9 mouse cellular contexts compared by ENCODE assay signal in genomic region chr8:125619336-125619906, GRCm38 (mm10). TPM values are rescaled to one million over a fixed set of nuclear protein-coding genes. Genes with fewer than 3 reads are reported as not detected.
DNase-seq lines count a peak whose midpoint lies in the region; ATAC-seq and TF ChIP-seq lines count a peak whose summit lies in the region.
"Had no signal": no experiment of that assay in that cellular context is flagged by ENCODE, and none has a peak within 500 bp of the region (broad histone marks: within the 10 kb centered on the region; RNA-seq: fewer than 3 reads in every experiment).

No protein-coding gene starts in this region.

- TF ChIP-seq CTCF in lung, embryonic 14.5 days (IDR thresholded peaks at IDR 0.05; ENCODE audit: low read depth) = no peak; the same call in 1 of the 2 replicates
- no peak for TF ChIP-seq CTCF in olfactory bulb, adult 2 months (IDR thresholded peaks at IDR 0.05; ENCODE audit: insufficient read depth, low read depth, low read length)

- H3K9ac ChIP-seq in hindbrain, embryonic 14.5 days = no peak overlapping the region
- no peak overlapping the region for H3K9ac ChIP-seq in lung, embryonic 14.5 days

- peak; percentile 6 for DNase-seq in gastrocnemius, adult 18-20 months (ENCODE audit: low spot score)
- DNase-seq in gastrocnemius, postnatal 36 days = no peak
- DNase-seq in ZHBTc4 (ENCODE audit: low read depth, low spot score) = peak; percentile 67
- DNase-seq in embryo, embryonic 10.5 days (ENCODE audit: low spot score) = peak; percentile 33
- peak; percentile 58 for DNase-seq in hindbrain, embryonic 14.5 days (ENCODE audit: low spot score)
- DNase-seq in lung, embryonic 14.5 days = peak; percentile 71
- peak; percentile 59 for DNase-seq in yolk sac, embryonic 10.5 days (ENCODE audit: low spot score)

- 0 out of 2 replicates have a peak overlapping the region, but pooled peaks have one; percentile 11 for H3K27ac ChIP-seq in hindbrain, embryonic 14.5 days
- H3K27ac ChIP-seq in lung, embryonic 14.5 days (ENCODE audit: low read depth) = peak overlapping the region; percentile 22; the same call in 1 of the 2 replicates
- H3K27ac ChIP-seq in olfactory bulb, adult 2 months (ENCODE audit: insufficient read depth, low read depth, low read length) = peak overlapping the region; percentile 34; the same call in 1 of the 2 replicates
- H3K27ac ChIP-seq: heart, adult 2 months had no signal

- intact Hi-C loops in gastrocnemius, postnatal 36 days (cut with DNase I) = no loop called here

- no peak overlapping the region for H3K4me3 ChIP-seq in hindbrain, embryonic 14.5 days (replicated peaks; ENCODE audit: low read length)
- H3K4me3 ChIP-seq in lung, embryonic 14.5 days (ENCODE audit: low read depth, low read length) = no peak overlapping the region
- no peak overlapping the region for H3K4me3 ChIP-seq in olfactory bulb, adult 2 months (ENCODE audit: insufficient read depth, low read depth, low read length)
- H3K4me3 ChIP-seq: heart, adult 2 months had no signal

- no peaks in the 10 kb centered on the region for H3K36me3 ChIP-seq in hindbrain, embryonic 14.5 days (replicated peaks; ENCODE audit: control insufficient read depth, insufficient read depth)
- no peaks in the 10 kb centered on the region for H3K36me3 ChIP-seq in lung, embryonic 14.5 days (ENCODE audit: insufficient read depth)

- no peak for TF ChIP-seq POLR2A in olfactory bulb, adult 2 months (IDR thresholded peaks at IDR 0.05; ENCODE audit: insufficient read depth, low read depth, low read length)

- H3K4me1 ChIP-seq in hindbrain, embryonic 14.5 days (replicated peaks; ENCODE audit: control insufficient read depth, insufficient read depth, low read length) = peaks cover 10% of the 10 kb centered on the region; the same call in 1 of the 2 replicates
- peaks cover 18% of the 10 kb centered on the region for H3K4me1 ChIP-seq in lung, embryonic 14.5 days (ENCODE audit: insufficient read depth)
- H3K4me1 ChIP-seq in olfactory bulb, adult 2 months (ENCODE audit: control insufficient read depth, insufficient read depth, low read length) = peaks cover 19% of the 10 kb centered on the region

- WGBS in hindbrain, embryonic 14.5 days = 32% methylated on average over 12 of the region's 12 CpGs
- WGBS in lung, embryonic 14.5 days = 32% methylated on average over 12 of the region's 12 CpGs
- WGBS in olfactory bulb, adult 2 months = 34% methylated on average over 12 of the region's 12 CpGs

- H3K9me3 ChIP-seq in hindbrain, embryonic 14.5 days (ENCODE audit: control insufficient read depth, low read length) = no peaks in the 10 kb centered on the region
- H3K9me3 ChIP-seq in lung, embryonic 14.5 days (ENCODE audit: low read depth, low read length) = no peaks in the 10 kb centered on the region

- no peak overlapping the region for H3K4me2 ChIP-seq in hindbrain, embryonic 14.5 days (replicated peaks)
- H3K4me2 ChIP-seq in lung, embryonic 14.5 days = peak overlapping the region; percentile 39

- no peak for ATAC-seq in hindbrain, embryonic 14.5 days (ENCODE audit: low FRiP score)
- ATAC-seq in lung, embryonic 14.5 days (ENCODE audit: insufficient read depth) = 0 out of 2 replicates have a peak, but pooled peaks have one; percentile 25

- H3K27me3 ChIP-seq in hindbrain, embryonic 14.5 days (ENCODE audit: control insufficient read depth, insufficient read depth, low read length) = no peaks in the 10 kb centered on the region
- no peaks in the 10 kb centered on the region for H3K27me3 ChIP-seq in lung, embryonic 14.5 days (ENCODE audit: insufficient read depth, low read length)

RNA-seq across cellular contexts. Expression of gene Sipa1l2, which starts 49.8 kb away (rescaled TPM):
- 1 to 10 TPM; 5.1 to 7.5 TPM for total RNA-seq in gastrocnemius, adult 18-20 months (2021)
- total RNA-seq in gastrocnemius, postnatal 36 days (2021) = 1 to 10 TPM; 4.9 to 5.2 TPM
- polyA plus RNA-seq in hindbrain, embryonic 14.5 days (2014; fragmentation: Nextera tagmentation; extraction: Ambion mirVana) = 19.3 and 22.1 TPM in 2 replicates
- 13.2 and 14.2 TPM in 2 replicates for polyA plus RNA-seq in lung, embryonic 14.5 days (2014; fragmentation: Nextera tagmentation; extraction: Ambion mirVana)
- 47.6 TPM in 1 of 2 replicates, not detected in the other for polyA plus RNA-seq in olfactory bulb, adult 2 months (2012; ENCODE audit: insufficient read depth, insufficient read length, low replicate concordance, missing spikeins)

RNA-seq across cellular contexts. Expression of gene Map10, which starts 50.2 kb away (rescaled TPM):
- total RNA-seq in gastrocnemius, adult 18-20 months (2021) = 1 to 10 TPM; 2.0 to 2.6 TPM
- 1 to 10 TPM; 1.9 to 2.3 TPM for total RNA-seq in gastrocnemius, postnatal 36 days (2021)
- 8.7 and 10.2 TPM in 2 replicates for polyA plus RNA-seq in hindbrain, embryonic 14.5 days (2014; fragmentation: Nextera tagmentation; extraction: Ambion mirVana)
- polyA plus RNA-seq in lung, embryonic 14.5 days (2014; fragmentation: Nextera tagmentation; extraction: Ambion mirVana) = 7.6 and 8.1 TPM in 2 replicates
- polyA plus RNA-seq in olfactory bulb, adult 2 months (2012; ENCODE audit: insufficient read depth, insufficient read length, low replicate concordance, missing spikeins) = not detected in 2 replicates

Comparison
In these comparisons a context has a peak if more than half of its experiments do, and no peak if none do; other contexts are left out.
1. DNase-seq: peak in gastrocnemius, adult 18-20 months (single experiment), ZHBTc4 (single experiment), embryo, embryonic 10.5 days (single experiment), hindbrain, embryonic 14.5 days (single experiment), lung, embryonic 14.5 days (single experiment) and yolk sac, embryonic 10.5 days (single experiment); none in gastrocnemius, postnatal 36 days (0 of 2).
2. Peak in every context shown above with its lines, with median percentiles within 50 percentile points of each other: H3K27ac ChIP-seq.